Mouse (Mus musculus): ENCODE data around the gene Vwa5a. TPM values are rescaled to one million over a fixed set of nuclear protein-coding genes. Genes with fewer than 3 reads are reported as not detected.

The Vwa5a gene
- 1.5 and 2.4 TPM in 2 replicates for polyA plus RNA-seq (2012; rRNA removed)

DNA sequence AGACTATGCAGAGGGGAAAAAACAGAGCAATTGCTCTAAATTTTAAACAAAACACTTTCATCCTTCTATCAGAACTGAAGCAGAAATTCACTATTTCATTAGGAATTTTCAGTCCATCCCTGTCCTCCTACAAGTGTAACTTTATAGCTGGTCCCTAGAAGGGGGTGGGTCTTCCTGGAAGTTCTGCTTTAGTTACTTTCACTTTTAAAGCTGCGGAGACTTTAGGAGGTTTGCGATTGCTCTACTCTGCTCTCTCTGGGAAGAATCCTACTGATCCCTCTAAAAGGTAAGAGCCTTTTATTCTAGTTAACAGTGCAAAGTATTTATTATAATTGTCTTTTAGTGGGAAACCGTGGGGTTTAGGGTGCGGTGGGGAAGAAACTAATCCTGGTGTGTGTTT is at the start of gene Vwa5a:
Vwa5a (plus strand) TSS at position 167 of the 400 bp plus-strand sequence.
- no peaks in the 10 kb centered on the region for H3K36me3 ChIP-seq (ENCODE audit: control insufficient read depth, insufficient read depth, low read length)
- peak within 1 kb of the TSS; percentile 29; the same call in 1 of the 2 replicates for H3K4me3 ChIP-seq (ENCODE audit: control insufficient read depth, low read depth, low read length)
- no peaks in the 10 kb centered on the region for H3K27me3 ChIP-seq (ENCODE audit: control insufficient read depth, insufficient read depth, low read length)
- H3K27ac ChIP-seq (ENCODE audit: control insufficient read depth, insufficient read depth, low read depth, low read length) = peak within 1 kb of the TSS; percentile 42; the same call in 1 of the 2 replicates
- no peak for TF ChIP-seq CTCF (IDR thresholded peaks at IDR 0.05; ENCODE audit: control insufficient read depth, insufficient read depth, insufficient replicate concordance, low read depth, low read length)
- no peak for TF ChIP-seq POLR2A (IDR thresholded peaks at IDR 0.05; ENCODE audit: control insufficient read depth, low read depth, low read length)
- H3K4me1 ChIP-seq (ENCODE audit: control insufficient read depth, insufficient read depth, low read length) = no peaks in the 10 kb centered on the region

DNA sequence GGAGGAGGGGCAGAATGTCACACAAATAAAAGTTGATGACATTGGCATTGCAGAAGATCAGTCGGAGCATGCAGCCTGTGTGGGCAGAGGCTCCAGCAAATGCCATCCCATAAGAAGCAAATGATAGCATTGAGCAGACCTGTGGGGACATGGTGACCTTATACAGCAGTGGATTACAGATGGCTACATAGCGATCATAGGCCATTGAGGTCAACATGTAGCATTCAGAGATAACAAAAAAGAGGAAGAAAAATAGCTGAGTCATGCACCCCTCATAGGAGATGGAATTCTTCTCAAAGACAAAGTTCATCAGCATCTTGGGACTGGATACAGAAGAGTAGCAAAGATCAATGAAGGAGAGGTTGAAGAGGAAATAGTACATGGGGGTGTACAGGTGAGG is 45.2 kb upstream of the Vwa5a start:
- Histone ChIP-seq H3K4me3 (ENCODE audit: control insufficient read depth, low read depth, low read length) (no peak overlapping the region), H3K4me1 (ENCODE audit: control insufficient read depth, insufficient read depth, low read length) (no peaks in the 10 kb centered on the region), H3K27me3 (ENCODE audit: control insufficient read depth, insufficient read depth, low read length) (no peaks in the 10 kb centered on the region), H3K27ac (ENCODE audit: control insufficient read depth, insufficient read depth, low read depth, low read length) (no peak overlapping the region), H3K36me3 (ENCODE audit: control insufficient read depth, insufficient read depth, low read length) (no peaks in the 10 kb centered on the region)
- no peak for TF ChIP-seq CTCF (IDR thresholded peaks at IDR 0.05; ENCODE audit: control insufficient read depth, insufficient read depth, insufficient replicate concordance, low read depth, low read length)
- TF ChIP-seq POLR2A (IDR thresholded peaks at IDR 0.05; ENCODE audit: control insufficient read depth, low read depth, low read length) = no peak

DNA sequence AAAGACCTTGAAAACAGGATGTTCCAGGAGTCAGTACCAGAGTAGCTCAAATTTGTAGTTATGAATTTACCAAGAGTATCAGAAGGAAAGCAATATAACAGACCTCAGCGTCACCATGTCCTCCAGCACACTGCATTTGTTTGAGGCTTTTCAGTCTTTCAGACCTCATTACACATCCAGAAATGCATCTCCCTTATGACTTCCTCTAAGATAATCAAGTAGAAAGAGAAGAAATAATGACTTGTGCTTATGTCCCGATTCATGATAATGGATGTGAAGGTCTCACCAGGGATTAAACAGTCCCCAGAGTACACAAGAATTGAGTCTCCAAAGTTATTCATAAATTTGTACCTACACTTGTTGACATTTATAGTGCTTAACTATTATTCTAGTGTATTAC is 43.6 kb upstream of the Vwa5a start, which contains the start of gene Olfr918:
Olfr918 (minus strand) TSS at position 101 of the 400 bp plus-strand sequence.
- H3K27ac ChIP-seq (ENCODE audit: control insufficient read depth, insufficient read depth, low read depth, low read length) = no peak within 1 kb of the TSS
- no peaks in the 10 kb centered on the region for H3K4me1 ChIP-seq (ENCODE audit: control insufficient read depth, insufficient read depth, low read length)
- TF ChIP-seq CTCF (IDR thresholded peaks at IDR 0.05; ENCODE audit: control insufficient read depth, insufficient read depth, insufficient replicate concordance, low read depth, low read length) = no peak
- no peak for TF ChIP-seq POLR2A (IDR thresholded peaks at IDR 0.05; ENCODE audit: control insufficient read depth, low read depth, low read length)
- H3K36me3 ChIP-seq (ENCODE audit: control insufficient read depth, insufficient read depth, low read length) = no peaks in the 10 kb centered on the region
- no peak within 1 kb of the TSS for H3K4me3 ChIP-seq (ENCODE audit: control insufficient read depth, low read depth, low read length)
- H3K27me3 ChIP-seq (ENCODE audit: control insufficient read depth, insufficient read depth, low read length) = no peaks in the 10 kb centered on the region

DNA sequence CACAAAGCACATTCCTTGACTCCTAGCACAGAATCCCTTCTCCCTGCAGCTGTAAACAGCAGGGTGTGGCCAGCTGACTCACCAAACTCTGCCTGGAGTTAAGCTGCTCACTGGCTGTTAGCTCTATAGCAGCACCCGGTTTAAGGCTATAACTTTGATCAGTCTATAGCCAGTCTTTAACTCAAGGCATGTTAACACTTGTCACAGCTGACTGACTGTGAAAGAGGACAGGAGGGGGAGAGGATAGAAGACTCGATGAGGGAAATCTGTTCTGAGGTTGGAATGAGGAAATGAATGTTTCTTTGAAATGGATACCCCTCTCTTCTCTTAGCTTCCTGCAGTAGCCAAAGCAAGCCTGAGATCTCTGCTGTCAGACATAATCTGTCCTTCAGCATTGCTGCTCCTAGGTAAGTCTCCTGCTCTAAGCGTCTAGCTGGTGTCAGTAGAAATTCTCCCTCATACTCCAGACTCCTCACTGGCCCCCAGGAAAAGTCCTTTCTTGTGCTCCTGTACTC is 916 bp downstream of the Vwa5a start:
- H3K27me3 ChIP-seq (ENCODE audit: control insufficient read depth, insufficient read depth, low read length) = no peaks in the 10 kb centered on the region
- H3K4me3 ChIP-seq (ENCODE audit: control insufficient read depth, low read depth, low read length) = peak overlapping the region; percentile 29; the same call in 1 of the 2 replicates
- H3K27ac ChIP-seq (ENCODE audit: control insufficient read depth, insufficient read depth, low read depth, low read length) = no peak overlapping the region
- H3K4me1 ChIP-seq (ENCODE audit: control insufficient read depth, insufficient read depth, low read length) = no peaks in the 10 kb centered on the region
- H3K36me3 ChIP-seq (ENCODE audit: control insufficient read depth, insufficient read depth, low read length) = no peaks in the 10 kb centered on the region
- TF ChIP-seq CTCF (IDR thresholded peaks at IDR 0.05; ENCODE audit: control insufficient read depth, insufficient read depth, insufficient replicate concordance, low read depth, low read length) (no peak), POLR2A (IDR thresholded peaks at IDR 0.05; ENCODE audit: control insufficient read depth, low read depth, low read length) (no peak)

- no peak for TF ChIP-seq POLR2A (IDR thresholded peaks at IDR 0.05; ENCODE audit: control insufficient read depth, low read depth, low read length)
- no peak for TF ChIP-seq CTCF (IDR thresholded peaks at IDR 0.05; ENCODE audit: control insufficient read depth, insufficient read depth, insufficient replicate concordance, low read depth, low read length)
- no peak overlapping the region for H3K4me3 ChIP-seq (ENCODE audit: control insufficient read depth, low read depth, low read length)
- H3K27me3 ChIP-seq (ENCODE audit: control insufficient read depth, insufficient read depth, low read length) = no peaks in the 10 kb centered on the region
- no peaks in the 10 kb centered on the region for H3K36me3 ChIP-seq (ENCODE audit: control insufficient read depth, insufficient read depth, low read length)
- H3K27ac ChIP-seq (ENCODE audit: control insufficient read depth, insufficient read depth, low read depth, low read length) = no peak overlapping the region
- H3K4me1 ChIP-seq (ENCODE audit: control insufficient read depth, insufficient read depth, low read length) = no peaks in the 10 kb centered on the region
These were observed 6.0 kb downstream of the Vwa5a start for GRCm38 (mm10) chr9:38724044-38724443.

GRCm38 (mm10) chr9:38728218-38728617 is 10.2 kb downstream of the Vwa5a start:
- no peak overlapping the region for H3K4me3 ChIP-seq (ENCODE audit: control insufficient read depth, low read depth, low read length)
- no peak overlapping the region for H3K27ac ChIP-seq (ENCODE audit: control insufficient read depth, insufficient read depth, low read depth, low read length)
- H3K36me3 ChIP-seq (ENCODE audit: control insufficient read depth, insufficient read depth, low read length) = no peaks in the 10 kb centered on the region
- H3K27me3 ChIP-seq (ENCODE audit: control insufficient read depth, insufficient read depth, low read length) = no peaks in the 10 kb centered on the region
- H3K4me1 ChIP-seq (ENCODE audit: control insufficient read depth, insufficient read depth, low read length) = no peaks in the 10 kb centered on the region
- TF ChIP-seq CTCF (IDR thresholded peaks at IDR 0.05; ENCODE audit: control insufficient read depth, insufficient read depth, insufficient replicate concordance, low read depth, low read length) = no peak
- TF ChIP-seq POLR2A (IDR thresholded peaks at IDR 0.05; ENCODE audit: control insufficient read depth, low read depth, low read length) = no peak

GRCm38 (mm10) chr9:38741408-38741807 is 23.3 kb downstream of the Vwa5a start:
- Histone ChIP-seq H3K4me3 (ENCODE audit: control insufficient read depth, low read depth, low read length) (no peak overlapping the region), H3K27ac (ENCODE audit: control insufficient read depth, insufficient read depth, low read depth, low read length) (no peak overlapping the region), H3K4me1 (ENCODE audit: control insufficient read depth, insufficient read depth, low read length) (no peaks in the 10 kb centered on the region), H3K27me3 (ENCODE audit: control insufficient read depth, insufficient read depth, low read length) (no peaks in the 10 kb centered on the region), H3K36me3 (ENCODE audit: control insufficient read depth, insufficient read depth, low read length) (no peaks in the 10 kb centered on the region)
- no peak for TF ChIP-seq CTCF (IDR thresholded peaks at IDR 0.05; ENCODE audit: control insufficient read depth, insufficient read depth, insufficient replicate concordance, low read depth, low read length)
- no peak for TF ChIP-seq POLR2A (IDR thresholded peaks at IDR 0.05; ENCODE audit: control insufficient read depth, low read depth, low read length)

Measured in testis, adult 2 months (tissue).